ENCODE assay signal across 11 mouse cellular contexts in genomic region chr3:152753920-152754764, GRCm38 (mm10). TPM values are rescaled to one million over a fixed set of nuclear protein-coding genes. Genes with fewer than 3 reads are reported as not detected.
DNase-seq lines count a peak whose midpoint lies in the region; ATAC-seq lines count a peak whose summit lies in the region.
"Had no signal": no experiment of that assay in that cellular context is flagged by ENCODE, and none has a peak within 500 bp of the region (broad histone marks: within the 10 kb centered on the region; RNA-seq: fewer than 3 reads in every experiment).

No protein-coding gene starts in this region.

- peaks cover 6% of the 10 kb centered on the region; the same call in 1 of the 2 replicates for H3K9me3 ChIP-seq in liver, embryonic 12.5 days (replicated peaks)
- H3K9me3 ChIP-seq in liver, embryonic 11.5 days (ENCODE audit: control insufficient read depth, low read length): peaks cover 2% of the 10 kb centered on the region; the same call in 1 of the 2 replicates
- no peaks in the 10 kb centered on the region for H3K9me3 ChIP-seq in hindbrain, embryonic 16.5 days (ENCODE audit: control insufficient read depth, low read length)

- 83% methylated on average over 14 of the region's 14 CpGs for WGBS in liver, embryonic 12.5 days (ENCODE audit: insufficient replicate concordance)
- WGBS in liver, embryonic 11.5 days: 79% methylated on average over 14 of the region's 14 CpGs
- 58% methylated on average over 14 of the region's 14 CpGs for WGBS in hindbrain, embryonic 16.5 days

- H3K9ac ChIP-seq in liver, embryonic 12.5 days: no peak overlapping the region
- no peak overlapping the region for H3K9ac ChIP-seq in liver, embryonic 11.5 days (ENCODE audit: low read depth, low read length)
- no peak overlapping the region; the same call in 1 of the 2 replicates for H3K9ac ChIP-seq in hindbrain, embryonic 16.5 days (ENCODE audit: low read depth, low read length)

- DNase-seq in liver, embryonic 11.5 days (ENCODE audit: low spot score): no peak
- DNase-seq in cerebellum, postnatal 14 days: peak; percentile 77 to 78
- peak; percentile 72 for DNase-seq in retina, postnatal 1 day
- DNase-seq in gastrocnemius, postnatal 25 days: no peak
- no peak for DNase-seq in left cerebral cortex, adult 8-10 months (ENCODE audit: low spot score in 2 of 2)
- DNase-seq: gastrocnemius, adult 2 months; heart, postnatal 10 days; thymus, postnatal 36 days had no signal

- peaks cover 15% of the 10 kb centered on the region for H3K36me3 ChIP-seq in liver, embryonic 12.5 days
- peaks cover 2% of the 10 kb centered on the region; the same call in 1 of the 2 replicates for H3K36me3 ChIP-seq in liver, embryonic 11.5 days (ENCODE audit: control insufficient read depth, insufficient read depth, low read length)
- peaks cover 3% of the 10 kb centered on the region; the same call in 1 of the 2 replicates for H3K36me3 ChIP-seq in hindbrain, embryonic 16.5 days (ENCODE audit: control insufficient read depth, insufficient read depth, low read length)

- H3K27ac ChIP-seq in liver, embryonic 12.5 days: peak overlapping the region; percentile 58
- no peak overlapping the region for H3K27ac ChIP-seq in liver, embryonic 11.5 days (ENCODE audit: low read depth, low read length)
- peak overlapping the region; percentile 64 for H3K27ac ChIP-seq in hindbrain, embryonic 16.5 days (ENCODE audit: low read depth, low read length)
- H3K27ac ChIP-seq: gastrocnemius, adult 2 months had no signal

- H3K4me1 ChIP-seq in liver, embryonic 12.5 days: peaks cover 78% of the 10 kb centered on the region
- peaks cover 43% of the 10 kb centered on the region for H3K4me1 ChIP-seq in liver, embryonic 11.5 days (replicated peaks; ENCODE audit: control insufficient read depth, insufficient read depth, low read length)
- peaks cover 8% of the 10 kb centered on the region for H3K4me1 ChIP-seq in hindbrain, embryonic 16.5 days (ENCODE audit: control insufficient read depth, insufficient read depth, low read depth, low read length)

- no peak overlapping the region for H3K4me2 ChIP-seq in liver, embryonic 12.5 days
- no peak overlapping the region for H3K4me2 ChIP-seq in liver, embryonic 11.5 days
- no peak overlapping the region for H3K4me2 ChIP-seq in hindbrain, embryonic 16.5 days (ENCODE audit: low read length)

- no peaks in the 10 kb centered on the region for H3K27me3 ChIP-seq in liver, embryonic 12.5 days (replicated peaks)
- H3K27me3 ChIP-seq in liver, embryonic 11.5 days (replicated peaks; ENCODE audit: control insufficient read depth, insufficient read depth, low read length): no peaks in the 10 kb centered on the region
- H3K27me3 ChIP-seq in hindbrain, embryonic 16.5 days (replicated peaks; ENCODE audit: control insufficient read depth, insufficient read depth, low read length): no peaks in the 10 kb centered on the region

- no peak overlapping the region for H3K4me3 ChIP-seq in liver, embryonic 12.5 days
- H3K4me3 ChIP-seq in liver, embryonic 11.5 days (ENCODE audit: low read depth, low read length): no peak overlapping the region
- no peak overlapping the region for H3K4me3 ChIP-seq in hindbrain, embryonic 16.5 days (ENCODE audit: low read length)
- H3K4me3 ChIP-seq: gastrocnemius, adult 2 months had no signal

- no peak for ATAC-seq in liver, embryonic 12.5 days
- ATAC-seq in liver, embryonic 11.5 days (replicated peaks; ENCODE audit: low FRiP score): no peak
- ATAC-seq in hindbrain, embryonic 16.5 days: peak; percentile 69
- no peak for ATAC-seq in megakaryocyte-erythroid progenitor cell, adult 5-6 weeks (replicated peaks; ENCODE audit: low FRiP score, low TSS enrichment, poor library complexity, severe bottlenecking)

RNA-seq across cellular contexts. Expression of gene Pigk, which starts 40.2 kb away (rescaled TPM):
- polyA plus RNA-seq in liver, embryonic 12.5 days (2016; fragmentation: Nextera tagmentation; extraction: Ambion mirVana): 24.9 and 34.5 TPM in 2 replicates
- polyA plus RNA-seq in liver, embryonic 11.5 days (2014; fragmentation: Nextera tagmentation; extraction: Ambion mirVana): 40.2 and 44.2 TPM in 2 replicates
- polyA plus RNA-seq in hindbrain, embryonic 16.5 days (2015; fragmentation: Nextera tagmentation; extraction: Ambion mirVana): 44.5 and 58.1 TPM in 2 replicates
- total RNA-seq in gastrocnemius, postnatal 25 days (2021): 10 to 100 TPM; 19.2 to 20.2 TPM
- total RNA-seq in left cerebral cortex, adult 8-10 months (2022): 10 to 100 TPM; 52.5 to 68.3 (median 54.0) TPM
- 32.8 and 36.6 TPM in 2 replicates for total RNA-seq in megakaryocyte-erythroid progenitor cell, adult 5-6 weeks (2014; fragmentation: Nextera tagmentation)
- total RNA-seq in megakaryocyte-erythroid progenitor cell, adult 5-6 weeks (2017): 63.0 and 64.0 TPM in 2 replicates

Comparison
In these comparisons a context has a peak if more than half of its experiments do, and no peak if none do; other contexts are left out.
1. DNase-seq: peak in cerebellum, postnatal 14 days (2 of 2) and retina, postnatal 1 day (single experiment); none in liver, embryonic 11.5 days (single experiment), gastrocnemius, postnatal 25 days (single experiment) and left cerebral cortex, adult 8-10 months (0 of 2).